Mouse (Mus musculus): ENCODE data around the gene Rsrc1. TPM values are rescaled to one million over a fixed set of nuclear protein-coding genes. Genes with fewer than 3 reads are reported as not detected.
"Not testable (repeated sequence)": the region's sequence is repeated elsewhere in the genome, so short reads cannot be mapped to it uniquely, and the experiment has no call there.

Gene Rsrc1
- polyA plus RNA-seq, 1 experiment from 2014 or later = 34.8 TPM

GRCm38 (mm10) chr3:67197179-67197578 lies 216.0 kb downstream of the Rsrc1 start:
- H3K4me2 ChIP-seq (replicated peaks) = no peak overlapping the region
- H3K4me3 ChIP-seq (replicated peaks; ENCODE audit: low read length) = no peak overlapping the region
- DNase-seq (ENCODE audit: low spot score) = peak; percentile 74
- no peaks in the 10 kb centered on the region for H3K9me3 ChIP-seq (ENCODE audit: control insufficient read depth, low read length)
- no peaks in the 10 kb centered on the region for H3K36me3 ChIP-seq (replicated peaks; ENCODE audit: control insufficient read depth, insufficient read depth)
- H3K4me1 ChIP-seq (replicated peaks; ENCODE audit: control insufficient read depth, insufficient read depth, low read length) = no peaks in the 10 kb centered on the region
- no peak overlapping the region for H3K9ac ChIP-seq
- no peak for ATAC-seq (ENCODE audit: low FRiP score)
- no peaks in the 10 kb centered on the region for H3K27me3 ChIP-seq (ENCODE audit: control insufficient read depth, insufficient read depth, low read length)
- WGBS = 41% methylated on average over 3 of the region's 3 CpGs
- H3K27ac ChIP-seq = no peak overlapping the region

GRCm38 (mm10) chr3:67213047-67213457 lies 231.9 kb downstream of the Rsrc1 start:
- Histone ChIP-seq H3K27me3 (ENCODE audit: control insufficient read depth, insufficient read depth, low read length) (no peaks in the 10 kb centered on the region), H3K4me3 (replicated peaks; ENCODE audit: low read length) (no peak overlapping the region), H3K36me3 (replicated peaks; ENCODE audit: control insufficient read depth, insufficient read depth) (no peaks in the 10 kb centered on the region), H3K4me2 (replicated peaks) (no peak overlapping the region), H3K9ac (no peak overlapping the region), H3K9me3 (ENCODE audit: control insufficient read depth, low read length) (no peaks in the 10 kb centered on the region), H3K27ac (no peak overlapping the region), H3K4me1 (replicated peaks; ENCODE audit: control insufficient read depth, insufficient read depth, low read length) (no peaks in the 10 kb centered on the region)
- no peak for ATAC-seq (ENCODE audit: low FRiP score)
- no peak for DNase-seq (ENCODE audit: low spot score)
- WGBS = 60% methylated on average over 1 of the region's 1 CpGs

- no peak overlapping the region for H3K27ac ChIP-seq
- H3K36me3 ChIP-seq (replicated peaks; ENCODE audit: control insufficient read depth, insufficient read depth) = no peaks in the 10 kb centered on the region
- no peaks in the 10 kb centered on the region for H3K4me1 ChIP-seq (replicated peaks; ENCODE audit: control insufficient read depth, insufficient read depth, low read length)
- H3K9ac ChIP-seq = no peak overlapping the region
- H3K4me3 ChIP-seq (replicated peaks; ENCODE audit: low read length) = no peak overlapping the region
- no peak overlapping the region for H3K4me2 ChIP-seq (replicated peaks)
- WGBS = 36% methylated on average over 3 of the region's 3 CpGs
- H3K9me3 ChIP-seq (ENCODE audit: control insufficient read depth, low read length) = no peaks in the 10 kb centered on the region
- no peaks in the 10 kb centered on the region for H3K27me3 ChIP-seq (ENCODE audit: control insufficient read depth, insufficient read depth, low read length)
- no peak for DNase-seq (ENCODE audit: low spot score)
- ATAC-seq (ENCODE audit: low FRiP score) = no peak
Measured at GRCm38 (mm10) chr3:67232617-67233241, 251.5 kb downstream of the Rsrc1 start.

- not testable (repeated sequence) for H3K4me2 ChIP-seq (replicated peaks); DNase-seq (ENCODE audit: low spot score); H3K4me1 ChIP-seq (replicated peaks; ENCODE audit: control insufficient read depth, insufficient read depth, low read length); H3K36me3 ChIP-seq (replicated peaks; ENCODE audit: control insufficient read depth, insufficient read depth); H3K27me3 ChIP-seq (ENCODE audit: control insufficient read depth, insufficient read depth, low read length); H3K9me3 ChIP-seq (ENCODE audit: control insufficient read depth, low read length); H3K27ac ChIP-seq; H3K4me3 ChIP-seq (replicated peaks; ENCODE audit: low read length); H3K9ac ChIP-seq; ATAC-seq (ENCODE audit: low FRiP score)
- WGBS = 92% methylated on average over 10 of the region's 10 CpGs
Measured at GRCm38 (mm10) chr3:67242451-67242850, 261.3 kb downstream of the Rsrc1 start.

GRCm38 (mm10) chr3:67267448-67267847 lies 286.3 kb downstream of the Rsrc1 start:
- H3K27me3 ChIP-seq (ENCODE audit: control insufficient read depth, insufficient read depth, low read length) = no peaks in the 10 kb centered on the region
- DNase-seq (ENCODE audit: low spot score) (peak; percentile 46), ATAC-seq (ENCODE audit: low FRiP score) (no peak)
- WGBS = 75% methylated on average over 3 of the region's 3 CpGs
- H3K4me1 ChIP-seq (replicated peaks; ENCODE audit: control insufficient read depth, insufficient read depth, low read length) = no peaks in the 10 kb centered on the region
- no peaks in the 10 kb centered on the region for H3K9me3 ChIP-seq (ENCODE audit: control insufficient read depth, low read length)
- no peak overlapping the region for H3K27ac ChIP-seq
- H3K9ac ChIP-seq = no peak overlapping the region
- no peaks in the 10 kb centered on the region for H3K36me3 ChIP-seq (replicated peaks; ENCODE audit: control insufficient read depth, insufficient read depth)
- no peak overlapping the region for H3K4me2 ChIP-seq (replicated peaks)
- H3K4me3 ChIP-seq (replicated peaks; ENCODE audit: low read length) = no peak overlapping the region

- Histone ChIP-seq H3K27ac (no peak overlapping the region), H3K36me3 (replicated peaks; ENCODE audit: control insufficient read depth, insufficient read depth) (no peaks in the 10 kb centered on the region), H3K4me2 (replicated peaks) (no peak overlapping the region), H3K9ac (no peak overlapping the region), H3K27me3 (ENCODE audit: control insufficient read depth, insufficient read depth, low read length) (no peaks in the 10 kb centered on the region), H3K4me1 (replicated peaks; ENCODE audit: control insufficient read depth, insufficient read depth, low read length) (no peaks in the 10 kb centered on the region), H3K9me3 (ENCODE audit: control insufficient read depth, low read length) (no peaks in the 10 kb centered on the region), H3K4me3 (replicated peaks; ENCODE audit: low read length) (no peak overlapping the region)
- no peak for DNase-seq (ENCODE audit: low spot score)
- 88% methylated on average over 4 of the region's 4 CpGs for WGBS
- ATAC-seq (ENCODE audit: low FRiP score) = no peak
Measured at GRCm38 (mm10) chr3:67279781-67280180, 298.6 kb downstream of the Rsrc1 start.

GRCm38 (mm10) chr3:67280247-67280646 lies 299.1 kb downstream of the Rsrc1 start:
- no peak for ATAC-seq (ENCODE audit: low FRiP score)
- 84% methylated on average over 3 of the region's 3 CpGs for WGBS

GRCm38 (mm10) chr3:67284039-67284438 lies 302.8 kb downstream of the Rsrc1 start:
- no peak overlapping the region for H3K27ac ChIP-seq
- no peaks in the 10 kb centered on the region for H3K4me1 ChIP-seq (replicated peaks; ENCODE audit: control insufficient read depth, insufficient read depth, low read length)
- H3K27me3 ChIP-seq (ENCODE audit: control insufficient read depth, insufficient read depth, low read length) = no peaks in the 10 kb centered on the region
- ATAC-seq (ENCODE audit: low FRiP score) = no peak
- WGBS = 88% methylated on average over 1 of the region's 1 CpGs
- H3K36me3 ChIP-seq (replicated peaks; ENCODE audit: control insufficient read depth, insufficient read depth) = no peaks in the 10 kb centered on the region
- H3K9me3 ChIP-seq (ENCODE audit: control insufficient read depth, low read length) = no peaks in the 10 kb centered on the region
- H3K9ac ChIP-seq = no peak overlapping the region
- DNase-seq (ENCODE audit: low spot score) = no peak
- no peak overlapping the region for H3K4me2 ChIP-seq (replicated peaks)
- no peak overlapping the region for H3K4me3 ChIP-seq (replicated peaks; ENCODE audit: low read length)

More at GRCm38 (mm10) chr3:67280247-67280646, 299.1 kb downstream of the Rsrc1 start:
- no peak for DNase-seq (ENCODE audit: low spot score)
- no peaks in the 10 kb centered on the region for H3K9me3 ChIP-seq (ENCODE audit: control insufficient read depth, low read length)
- H3K36me3 ChIP-seq (replicated peaks; ENCODE audit: control insufficient read depth, insufficient read depth) = no peaks in the 10 kb centered on the region
- H3K4me2 ChIP-seq (replicated peaks) = no peak overlapping the region
- H3K4me3 ChIP-seq (replicated peaks; ENCODE audit: low read length) = no peak overlapping the region
- H3K9ac ChIP-seq = no peak overlapping the region
- H3K4me1 ChIP-seq (replicated peaks; ENCODE audit: control insufficient read depth, insufficient read depth, low read length) = no peaks in the 10 kb centered on the region
- H3K27ac ChIP-seq = no peak overlapping the region
- H3K27me3 ChIP-seq (ENCODE audit: control insufficient read depth, insufficient read depth, low read length) = no peaks in the 10 kb centered on the region

GRCm38 (mm10) chr3:67284848-67285247 lies 303.7 kb downstream of the Rsrc1 start:
- H3K9me3 ChIP-seq (ENCODE audit: control insufficient read depth, low read length) = no peaks in the 10 kb centered on the region
- no peak for DNase-seq (ENCODE audit: low spot score)
- H3K4me2 ChIP-seq (replicated peaks) = no peak overlapping the region
- no peak overlapping the region for H3K4me3 ChIP-seq (replicated peaks; ENCODE audit: low read length)
- H3K36me3 ChIP-seq (replicated peaks; ENCODE audit: control insufficient read depth, insufficient read depth) = no peaks in the 10 kb centered on the region
- WGBS = 55% methylated on average over 4 of the region's 4 CpGs
- H3K9ac ChIP-seq = no peak overlapping the region
- no peak for ATAC-seq (ENCODE audit: low FRiP score)
- no peaks in the 10 kb centered on the region for H3K4me1 ChIP-seq (replicated peaks; ENCODE audit: control insufficient read depth, insufficient read depth, low read length)
- no peaks in the 10 kb centered on the region for H3K27me3 ChIP-seq (ENCODE audit: control insufficient read depth, insufficient read depth, low read length)
- no peak overlapping the region for H3K27ac ChIP-seq

GRCm38 (mm10) chr3:67288664-67289063 lies 307.5 kb downstream of the Rsrc1 start:
- Histone ChIP-seq H3K27me3 (ENCODE audit: control insufficient read depth, insufficient read depth, low read length) (no peaks in the 10 kb centered on the region), H3K4me2 (replicated peaks) (no peak overlapping the region), H3K9me3 (ENCODE audit: control insufficient read depth, low read length) (no peaks in the 10 kb centered on the region), H3K36me3 (replicated peaks; ENCODE audit: control insufficient read depth, insufficient read depth) (no peaks in the 10 kb centered on the region), H3K9ac (no peak overlapping the region), H3K4me3 (replicated peaks; ENCODE audit: low read length) (no peak overlapping the region), H3K4me1 (replicated peaks; ENCODE audit: control insufficient read depth, insufficient read depth, low read length) (no peaks in the 10 kb centered on the region), H3K27ac (no peak overlapping the region)
- DNase-seq (ENCODE audit: low spot score) (no peak), ATAC-seq (ENCODE audit: low FRiP score) (no peak)
- WGBS = 64% methylated on average over 7 of the region's 7 CpGs
